Mouse (Mus musculus) kidney, embryonic 16.5 days (tissue): Measurements from ENCODE around the gene Ppp4r4. TPM values are rescaled to one million over a fixed set of nuclear protein-coding genes. Genes with fewer than 3 reads are reported as not detected.

Experiments
- ATAC-seq: fragments of 200-750 bp; cut with Nextera tagmentation; 2 replicates; pipeline ENCODE4 v1.8.0; 2017; ENCODE audit warnings: moderate TSS enrichment; ENCODE audit not compliant: low FRiP score, low TSS enrichment
- H3K27ac ChIP-seq: fragments of 300-500 bp; sonication (generic); 2 replicates; pipeline ENCODE4 v1.5.1; 2014; ENCODE audit warnings: low read length
- H3K27me3 ChIP-seq: fragments of 300-500 bp; sonication (generic); 2 replicates; pipeline ENCODE4 v1.6.1; 2014; ENCODE audit warnings: low read length, control low read depth, mixed read lengths; ENCODE audit not compliant: insufficient read depth
- H3K36me3 ChIP-seq: fragments of 300-500 bp; sonication (generic); 2 replicates; pipeline ENCODE4 v1.6.1; 2014; ENCODE audit warnings: low read length, control low read depth, mixed read lengths; ENCODE audit not compliant: insufficient read depth
- H3K4me1 ChIP-seq: fragments of 300-500 bp; sonication (generic); 2 replicates; pipeline ENCODE4 v1.6.1; 2014; ENCODE audit warnings: low read length, control low read depth, mixed read lengths; ENCODE audit not compliant: insufficient read depth
- H3K4me2 ChIP-seq: fragments of 300-500 bp; sonication (generic); replicated peaks from 2 replicates; pipeline ENCODE4 v1.6.1; 2014; ENCODE audit warnings: low read depth, low read length
- H3K4me3 ChIP-seq: fragments of 300-500 bp; sonication (generic); 2 replicates; pipeline ENCODE4 v1.5.1; 2014; ENCODE audit warnings: mild to moderate bottlenecking, low read length
- H3K9ac ChIP-seq: fragments of 300-500 bp; sonication (generic); replicated peaks from 2 replicates; pipeline ENCODE4 v1.6.1; 2014; ENCODE audit warnings: low read length
- H3K9me3 ChIP-seq: fragments of 300-500 bp; sonication (generic); 2 replicates; pipeline ENCODE4 v1.6.1; 2016; ENCODE audit warnings: low read length, control low read depth
- WGBS: fragments of 180-500 bp; shearing (Covaris S2); extraction: QIAGEN DNeasy Blood & Tissue Kit; methylation state at CpG from one replicate; pipeline ENCODE4 v1.1.7; 2014; 5-methylcytosine and 5-hydroxymethylcytosine counted together
- polyA plus RNA-seq: library from polyadenylated mRNA; unstranded; fragments of >200 nt; fragmentation: Nextera tagmentation; extraction: Ambion mirVana; gene quantifications from 2 replicates; pipeline ENCODE4 v1.2.1, GENCODE M21; 2015

Gene Ppp4r4
- polyA plus RNA-seq, 1 experiment from 2014 or later, result 1.1 TPM

DNA sequence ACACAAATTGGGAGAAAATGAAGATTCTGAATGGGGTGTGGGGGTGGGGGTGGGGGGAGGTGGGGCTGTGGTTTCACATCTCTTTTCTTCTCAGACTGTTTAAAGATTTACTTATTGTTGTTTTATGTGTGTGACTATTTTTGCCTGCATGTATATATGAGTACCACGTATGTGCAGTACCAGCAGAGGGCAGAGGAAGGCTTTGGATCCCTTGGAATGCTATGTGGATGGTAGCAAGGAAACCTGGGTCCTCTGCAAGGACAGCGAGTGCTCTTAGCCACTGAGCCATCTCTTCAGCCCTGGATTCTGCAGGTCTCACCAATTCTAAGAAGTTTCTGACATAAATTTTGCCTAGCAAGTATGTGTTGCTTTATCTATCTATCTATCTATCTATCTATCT is 32.8 kb upstream of the Ppp4r4 start:
- H3K4me3 ChIP-seq, result no peak overlapping the region

DNA sequence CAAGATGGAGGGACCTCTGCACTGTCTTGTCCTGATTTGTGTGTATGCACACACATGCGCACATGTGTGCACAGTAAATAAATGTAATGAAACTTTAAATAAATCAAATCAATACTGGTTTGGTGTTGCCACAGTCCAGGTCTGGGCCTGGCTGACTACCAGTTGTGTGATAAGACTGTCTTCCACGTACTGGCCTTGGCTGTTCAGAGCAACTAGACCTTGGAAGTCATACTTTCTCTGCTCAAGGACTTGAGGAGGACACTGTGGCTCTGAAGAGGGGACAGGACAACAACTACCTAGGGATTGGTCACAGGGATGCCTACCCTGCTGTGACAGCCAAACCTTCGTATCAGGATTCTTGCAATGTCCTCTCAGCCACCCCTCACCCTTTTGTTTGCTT is 28.8 kb upstream of the Ppp4r4 start:
- 81% methylated on average over 3 of the region's 3 CpGs for WGBS
- ATAC-seq, result no peak

More for the DNA sequence above, 32.8 kb upstream of the Ppp4r4 start:
- ATAC-seq, result no peak
- H3K4me2 ChIP-seq, result no peak overlapping the region
- no peak overlapping the region for H3K9ac ChIP-seq
- no peaks in the 10 kb centered on the region for H3K4me1 ChIP-seq
- H3K36me3 ChIP-seq, result no peaks in the 10 kb centered on the region
- no peak overlapping the region for H3K27ac ChIP-seq
- H3K9me3 ChIP-seq, result no peaks in the 10 kb centered on the region
- 83% methylated on average over 2 of the region's 2 CpGs for WGBS
- H3K27me3 ChIP-seq, result no peaks in the 10 kb centered on the region

DNA sequence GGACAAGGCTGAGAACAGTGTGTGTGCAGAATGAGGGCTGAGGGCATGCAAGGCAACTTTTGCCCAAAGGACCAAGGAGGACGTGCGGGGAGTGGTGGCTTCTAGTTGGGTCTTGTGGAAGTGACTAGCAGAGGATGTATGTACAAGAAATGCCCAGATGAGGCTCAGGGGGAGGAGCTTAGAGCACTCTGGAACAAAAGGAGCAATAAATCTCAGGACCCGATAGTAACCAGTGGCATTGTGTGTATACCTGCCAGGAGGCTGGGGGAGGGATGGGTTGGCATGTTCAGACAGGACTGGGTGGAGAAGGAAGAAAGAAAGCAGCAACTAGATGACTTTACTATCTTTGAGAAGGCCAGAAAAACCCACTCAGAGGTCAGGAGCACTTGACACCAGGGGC is 27.7 kb upstream of the Ppp4r4 start:
- no peaks in the 10 kb centered on the region for H3K9me3 ChIP-seq
- H3K4me2 ChIP-seq, result no peak overlapping the region
- 73% methylated on average over 3 of the region's 3 CpGs for WGBS
- ATAC-seq, result no peak
- no peak overlapping the region for H3K4me3 ChIP-seq
- no peak overlapping the region for H3K27ac ChIP-seq
- H3K4me1 ChIP-seq, result no peaks in the 10 kb centered on the region
- H3K9ac ChIP-seq, result no peak overlapping the region
- no peaks in the 10 kb centered on the region for H3K36me3 ChIP-seq
- H3K27me3 ChIP-seq, result no peaks in the 10 kb centered on the region

More for the DNA sequence above, 28.8 kb upstream of the Ppp4r4 start:
- no peak overlapping the region for H3K4me3 ChIP-seq
- H3K9me3 ChIP-seq, result no peaks in the 10 kb centered on the region
- H3K4me1 ChIP-seq, result no peaks in the 10 kb centered on the region
- H3K4me2 ChIP-seq, result no peak overlapping the region
- H3K9ac ChIP-seq, result no peak overlapping the region
- no peak overlapping the region for H3K27ac ChIP-seq
- H3K27me3 ChIP-seq, result no peaks in the 10 kb centered on the region
- no peaks in the 10 kb centered on the region for H3K36me3 ChIP-seq

DNA sequence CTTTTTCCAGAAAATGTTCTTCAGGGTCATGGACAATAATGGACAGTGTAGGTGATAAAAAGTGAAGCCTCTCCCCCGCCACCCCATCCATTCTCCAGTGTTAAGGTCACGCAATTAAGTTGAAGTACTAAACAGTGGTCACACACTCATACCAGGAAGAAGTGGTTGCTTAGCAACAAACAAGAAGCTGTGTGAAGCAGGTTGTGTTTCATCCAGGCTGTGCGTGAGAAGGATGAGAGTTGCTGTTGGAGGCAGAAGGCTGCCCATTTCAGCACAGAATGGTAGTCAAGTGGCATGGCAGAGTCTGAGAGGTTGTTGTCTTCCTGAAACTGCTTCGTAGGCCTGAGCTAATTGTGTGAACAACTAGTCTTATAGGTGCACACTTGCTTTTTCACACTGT is 23.7 kb upstream of the Ppp4r4 start:
- no peaks in the 10 kb centered on the region for H3K36me3 ChIP-seq
- H3K4me3 ChIP-seq, result no peak overlapping the region
- ATAC-seq, result no peak
- H3K9ac ChIP-seq, result no peak overlapping the region
- no peaks in the 10 kb centered on the region for H3K27me3 ChIP-seq
- H3K9me3 ChIP-seq, result no peaks in the 10 kb centered on the region
- H3K4me2 ChIP-seq, result no peak overlapping the region
- H3K4me1 ChIP-seq, result no peaks in the 10 kb centered on the region
- H3K27ac ChIP-seq, result no peak overlapping the region
- WGBS, result 69% methylated on average over 4 of the region's 4 CpGs

DNA sequence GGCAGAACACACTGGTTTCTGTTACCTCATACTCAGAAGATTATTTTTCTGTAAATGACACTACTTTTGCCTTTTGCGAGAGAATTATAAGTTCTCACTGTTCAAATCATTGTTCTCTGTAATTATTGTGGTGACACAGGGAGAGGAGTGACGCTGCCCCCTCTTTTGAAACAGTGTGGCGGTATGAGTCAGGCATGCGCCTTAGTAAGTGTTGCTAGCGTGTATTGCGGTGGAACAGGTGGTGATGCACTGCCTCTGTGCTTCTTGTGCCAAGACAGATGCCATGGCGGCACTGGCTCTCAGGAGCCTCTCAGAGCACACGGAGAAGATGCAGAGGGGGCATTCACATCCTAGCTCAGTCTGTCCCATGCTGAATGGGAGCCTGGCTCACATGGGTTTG is 22.2 kb upstream of the Ppp4r4 start:
- 86% methylated on average over 8 of the region's 8 CpGs for WGBS

DNA sequence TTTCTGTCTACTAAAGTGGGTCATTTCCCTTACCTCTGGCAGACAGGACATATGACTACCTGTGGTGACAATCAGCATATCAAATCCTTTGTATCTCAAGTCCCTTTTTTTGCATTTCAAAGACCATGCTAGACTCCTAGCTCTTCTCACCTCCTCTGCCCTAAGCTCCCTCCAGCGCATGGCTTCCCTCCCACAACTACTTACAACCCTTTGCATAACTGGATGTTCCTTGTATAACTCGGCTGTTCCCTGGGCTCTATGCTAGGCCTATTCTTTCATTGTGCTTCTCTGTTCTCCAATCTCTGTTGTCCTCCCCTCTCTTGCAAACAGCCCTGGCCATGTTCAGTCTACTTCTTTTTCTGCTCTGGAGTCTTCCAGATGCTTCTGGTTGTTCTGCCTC is 20.5 kb upstream of the Ppp4r4 start:
- Histone ChIP-seq H3K27me3 (no peaks in the 10 kb centered on the region), H3K27ac (no peak overlapping the region), H3K9me3 (no peaks in the 10 kb centered on the region), H3K4me2 (no peak overlapping the region), H3K9ac (no peak overlapping the region), H3K4me3 (no peak overlapping the region), H3K36me3 (no peaks in the 10 kb centered on the region), H3K4me1 (no peaks in the 10 kb centered on the region)
- ATAC-seq, result no peak
- 45% methylated on average over 2 of the region's 2 CpGs for WGBS

More for the DNA sequence above, 22.2 kb upstream of the Ppp4r4 start:
- H3K4me2 ChIP-seq, result no peak overlapping the region
- no peak for ATAC-seq
- no peak overlapping the region for H3K27ac ChIP-seq
- no peak overlapping the region for H3K9ac ChIP-seq
- no peaks in the 10 kb centered on the region for H3K4me1 ChIP-seq
- H3K9me3 ChIP-seq, result no peaks in the 10 kb centered on the region
- H3K36me3 ChIP-seq, result no peaks in the 10 kb centered on the region
- no peak overlapping the region for H3K4me3 ChIP-seq
- no peaks in the 10 kb centered on the region for H3K27me3 ChIP-seq

DNA sequence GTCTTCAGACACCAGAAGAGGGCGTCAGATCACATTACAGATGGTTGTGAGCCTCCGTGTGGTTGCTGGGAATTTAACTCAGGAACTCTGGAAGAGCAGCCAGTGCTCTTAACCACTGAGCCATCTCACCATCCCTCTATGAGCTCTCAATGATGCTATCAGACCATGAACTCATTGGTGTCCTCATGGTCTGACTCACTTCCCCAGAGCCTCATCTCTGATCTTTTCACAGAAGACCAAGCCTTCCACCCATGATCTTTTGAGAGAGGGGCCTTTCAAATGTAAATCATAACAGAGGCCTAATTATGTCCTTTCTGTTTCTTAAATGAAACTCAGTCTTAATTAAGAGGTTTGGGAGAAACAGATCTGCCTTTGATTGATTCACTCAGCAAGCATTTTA is 19.0 kb upstream of the Ppp4r4 start:
- no peaks in the 10 kb centered on the region for H3K9me3 ChIP-seq
- no peak overlapping the region for H3K4me2 ChIP-seq
- no peak overlapping the region for H3K9ac ChIP-seq
- H3K27me3 ChIP-seq, result no peaks in the 10 kb centered on the region
- 75% methylated on average over 2 of the region's 2 CpGs for WGBS
- no peaks in the 10 kb centered on the region for H3K36me3 ChIP-seq
- no peak for ATAC-seq
- no peak overlapping the region for H3K27ac ChIP-seq
- H3K4me1 ChIP-seq, result no peaks in the 10 kb centered on the region
- no peak overlapping the region for H3K4me3 ChIP-seq

DNA sequence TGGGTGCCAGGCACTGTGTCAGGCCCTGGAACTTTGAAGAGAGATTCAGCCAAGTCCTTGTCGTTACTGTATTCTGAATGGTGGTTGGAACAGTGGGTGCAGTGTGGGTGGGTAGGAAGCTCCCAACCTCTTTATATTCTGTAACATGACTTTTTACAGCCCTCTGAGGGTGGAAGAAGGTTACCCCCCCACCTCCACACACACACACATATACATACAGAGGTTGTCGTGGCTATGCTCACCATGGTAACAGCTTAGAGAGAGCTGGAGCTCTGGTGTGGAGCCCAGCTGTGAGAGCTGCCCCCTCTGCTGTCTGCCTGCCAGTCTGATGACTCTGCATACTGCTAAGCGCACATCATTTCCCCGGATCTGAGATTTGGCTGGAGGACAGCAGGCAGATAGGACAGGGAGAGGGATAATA is 18.6 kb upstream of the Ppp4r4 start:
- Histone ChIP-seq H3K4me3 (no peak overlapping the region), H3K27ac (no peak overlapping the region), H3K9me3 (no peaks in the 10 kb centered on the region), H3K4me1 (no peaks in the 10 kb centered on the region), H3K9ac (no peak overlapping the region), H3K36me3 (no peaks in the 10 kb centered on the region), H3K4me2 (no peak overlapping the region), H3K27me3 (no peaks in the 10 kb centered on the region)
- 53% methylated on average over 4 of the region's 4 CpGs for WGBS
- no peak for ATAC-seq

DNA sequence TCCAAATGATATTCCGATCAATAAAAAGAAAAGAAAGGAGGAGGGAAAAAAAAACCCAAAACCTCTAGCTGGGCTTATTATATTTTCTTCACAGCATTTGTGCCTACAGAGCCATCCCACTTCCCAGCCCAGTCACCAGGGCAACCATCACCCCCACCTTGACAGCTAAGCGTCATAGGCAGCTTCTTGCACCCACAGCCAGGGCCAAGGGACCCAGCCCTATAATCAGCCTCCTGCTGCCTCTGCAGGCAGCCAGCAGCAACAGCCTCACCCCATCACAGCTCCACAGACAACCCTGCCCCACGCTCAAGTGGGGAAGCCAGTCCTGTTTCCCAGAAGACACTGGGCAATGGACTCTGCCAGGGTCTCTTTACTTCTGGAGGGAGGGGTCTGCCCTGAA is 17.7 kb upstream of the Ppp4r4 start:
- Histone ChIP-seq H3K9ac (no peak overlapping the region), H3K27ac (no peak overlapping the region), H3K36me3 (no peaks in the 10 kb centered on the region), H3K4me1 (no peaks in the 10 kb centered on the region), H3K27me3 (no peaks in the 10 kb centered on the region), H3K4me2 (no peak overlapping the region), H3K4me3 (no peak overlapping the region), H3K9me3 (no peaks in the 10 kb centered on the region)
- ATAC-seq, result no peak
- WGBS, result 74% methylated on average over 3 of the region's 3 CpGs

DNA sequence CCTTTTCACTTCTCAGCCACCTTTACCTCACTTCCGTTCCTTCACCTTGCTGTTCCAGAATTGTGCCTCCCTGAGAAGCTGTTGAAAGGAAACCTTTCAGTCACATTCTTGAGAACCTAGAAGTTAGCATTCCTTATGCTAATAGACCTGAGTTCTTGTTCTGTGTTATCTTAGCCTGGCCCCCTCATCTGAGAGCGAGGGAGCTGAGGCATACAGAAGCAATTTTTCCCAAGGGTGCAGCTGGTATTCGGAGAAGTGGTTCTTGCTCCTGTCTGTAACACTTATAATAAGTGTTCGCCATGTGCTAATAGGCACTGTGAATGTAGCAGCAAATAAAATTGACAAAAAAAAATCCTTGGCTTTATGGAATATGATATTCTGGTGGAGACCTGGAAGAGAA is 16.4 kb upstream of the Ppp4r4 start:
- no peaks in the 10 kb centered on the region for H3K36me3 ChIP-seq
- no peaks in the 10 kb centered on the region for H3K27me3 ChIP-seq
- no peak overlapping the region for H3K9ac ChIP-seq
- H3K27ac ChIP-seq, result no peak overlapping the region
- H3K4me3 ChIP-seq, result no peak overlapping the region
- no peak for ATAC-seq
- H3K4me2 ChIP-seq, result no peak overlapping the region
- H3K4me1 ChIP-seq, result no peaks in the 10 kb centered on the region
- H3K9me3 ChIP-seq, result no peaks in the 10 kb centered on the region
- WGBS, result 78% methylated on average over 4 of the region's 4 CpGs

DNA sequence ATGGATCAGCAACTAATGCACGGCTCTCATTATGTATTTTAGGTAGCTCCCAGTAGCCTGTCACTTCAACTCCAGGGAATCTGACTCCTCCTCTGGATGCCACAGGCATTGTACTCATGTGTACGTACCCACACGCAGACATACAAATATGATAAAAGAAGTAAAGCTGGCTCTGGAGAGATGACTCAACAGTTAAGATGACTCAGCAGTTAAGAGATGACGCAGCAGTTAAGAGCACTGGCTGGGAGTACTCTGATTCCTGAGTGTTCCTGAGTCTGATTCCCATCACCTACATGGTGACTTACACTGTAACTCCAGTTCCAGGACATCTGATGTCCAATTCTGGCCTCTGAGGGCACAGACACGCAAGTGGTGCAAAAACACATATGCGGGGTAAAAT is 13.4 kb upstream of the Ppp4r4 start:
- no peaks in the 10 kb centered on the region for H3K27me3 ChIP-seq
- H3K36me3 ChIP-seq, result no peaks in the 10 kb centered on the region
- H3K9me3 ChIP-seq, result no peaks in the 10 kb centered on the region
- WGBS, result 86% methylated on average over 6 of the region's 6 CpGs
- no peak for ATAC-seq
- H3K9ac ChIP-seq, result no peak overlapping the region
- H3K4me2 ChIP-seq, result no peak overlapping the region
- no peaks in the 10 kb centered on the region for H3K4me1 ChIP-seq
- no peak overlapping the region for H3K4me3 ChIP-seq
- no peak overlapping the region for H3K27ac ChIP-seq
